Mouse (Mus musculus) embryonic facial prominence, embryonic 11.5 days (tissue): ENCODE measurements around the gene Irf9. TPM values are rescaled to one million over a fixed set of nuclear protein-coding genes. Genes with fewer than 3 reads are reported as not detected.
A peak's percentile ranks its signal among the peaks of the same experiment; 100 is the strongest.

Experiments used
- ATAC-seq: fragments of 200-750 bp; cut with Nextera tagmentation; replicated peaks from 2 replicates; pipeline ENCODE4 v1.8.0; 2017; ENCODE audit warnings: low read depth; ENCODE audit not compliant: insufficient number of reproducible peaks, low FRiP score, low TSS enrichment
- DNase-seq: peaks from one replicate; pipeline ENCODE4 v3.0.0-alpha.2; 2015; ENCODE audit warnings: low spot score
- H3K27ac ChIP-seq: fragments of 300-500 bp; sonication (generic); replicated peaks from 2 replicates; pipeline ENCODE4 v1.5.1; 2014; ENCODE audit warnings: mild to moderate bottlenecking, low read depth, low read length, control low read depth
- H3K27me3 ChIP-seq: fragments of 300-500 bp; sonication (generic); 2 replicates; pipeline ENCODE4 v1.6.1; 2014; ENCODE audit warnings: mild to moderate bottlenecking, low read length, moderate library complexity, mixed read lengths; ENCODE audit not compliant: control insufficient read depth, insufficient read depth
- H3K36me3 ChIP-seq: fragments of 300-500 bp; sonication (generic); replicated peaks from 2 replicates; pipeline ENCODE4 v1.6.1; 2014; ENCODE audit warnings: low read depth, mild to moderate bottlenecking, low read length, moderate library complexity, mixed read lengths; ENCODE audit not compliant: control insufficient read depth, insufficient read depth
- H3K4me1 ChIP-seq: fragments of 300-500 bp; sonication (generic); 2 replicates; pipeline ENCODE4 v1.6.1; 2014; ENCODE audit warnings: low read length, mixed read lengths; ENCODE audit not compliant: control insufficient read depth, insufficient read depth
- H3K4me2 ChIP-seq: fragments of 300-500 bp; sonication (generic); 2 replicates; pipeline ENCODE4 v1.6.1; 2014; ENCODE audit warnings: low read depth, mild to moderate bottlenecking, control low read depth, low read length, moderate library complexity
- H3K4me3 ChIP-seq: fragments of 300-500 bp; sonication (generic); 2 replicates; pipeline ENCODE4 v1.5.1; 2014; ENCODE audit warnings: low read depth, low read length, control low read depth
- H3K9ac ChIP-seq: fragments of 300-500 bp; sonication (generic); replicated peaks from 2 replicates; pipeline ENCODE4 v1.6.1; 2014; ENCODE audit warnings: mild to moderate bottlenecking, control low read depth, low read length
- H3K9me3 ChIP-seq: fragments of 300-500 bp; sonication (generic); replicated peaks from 2 replicates; pipeline ENCODE4 v1.6.1; 2016; ENCODE audit warnings: mild to moderate bottlenecking, low read length, inconsistent platforms, mixed read lengths; ENCODE audit not compliant: control insufficient read depth
- WGBS: fragments of 180-500 bp; shearing (Covaris S2); extraction: QIAGEN DNeasy Blood & Tissue Kit; methylation state at CpG from one replicate; pipeline ENCODE4 v1.1.7; 2014; 5-methylcytosine and 5-hydroxymethylcytosine counted together
- polyA plus RNA-seq: library from polyadenylated mRNA; unstranded; fragments of >200 nt; fragmentation: Nextera tagmentation; extraction: Ambion mirVana; gene quantifications from 2 replicates; pipeline ENCODE4 v1.2.1, GENCODE M21; 2014

The Irf9 gene
- 4.9 and 5.2 TPM in 2 replicates for polyA plus RNA-seq

- Histone ChIP-seq H3K9ac (peak within 1 kb of the TSS; percentile 50), H3K27me3 (no peaks in the 10 kb centered on the region), H3K4me2 (peak within 1 kb of the TSS; percentile 24), H3K4me3 (peak within 1 kb of the TSS; percentile 18; the same call in 1 of the 2 replicates), H3K4me1 (no peaks in the 10 kb centered on the region; the same call in 1 of the 2 replicates), H3K36me3 (peaks cover 11% of the 10 kb centered on the region), H3K27ac (peak within 1 kb of the TSS; percentile 22), H3K9me3 (no peaks in the 10 kb centered on the region)
- 87% methylated on average over 7 of the region's 7 CpGs for WGBS
- DNase-seq (no peak), ATAC-seq (no peak)
These were observed at the start of gene Irf9 for GRCm38 (mm10) chr14:55603271-55603632. Gene Irf9 (plus strand): TSS chr14:55603571.

- Histone ChIP-seq H3K36me3 (no peaks in the 10 kb centered on the region), H3K4me3 (no peak overlapping the region), H3K4me1 (no peaks in the 10 kb centered on the region), H3K4me2 (no peak overlapping the region), H3K27me3 (no peaks in the 10 kb centered on the region), H3K9ac (no peak overlapping the region), H3K9me3 (no peaks in the 10 kb centered on the region), H3K27ac (no peak overlapping the region)
- no peak for DNase-seq
- ATAC-seq, result no peak
These were observed 48.7 kb upstream of the Irf9 start for GRCm38 (mm10) chr14:55554635-55555034.

DNA sequence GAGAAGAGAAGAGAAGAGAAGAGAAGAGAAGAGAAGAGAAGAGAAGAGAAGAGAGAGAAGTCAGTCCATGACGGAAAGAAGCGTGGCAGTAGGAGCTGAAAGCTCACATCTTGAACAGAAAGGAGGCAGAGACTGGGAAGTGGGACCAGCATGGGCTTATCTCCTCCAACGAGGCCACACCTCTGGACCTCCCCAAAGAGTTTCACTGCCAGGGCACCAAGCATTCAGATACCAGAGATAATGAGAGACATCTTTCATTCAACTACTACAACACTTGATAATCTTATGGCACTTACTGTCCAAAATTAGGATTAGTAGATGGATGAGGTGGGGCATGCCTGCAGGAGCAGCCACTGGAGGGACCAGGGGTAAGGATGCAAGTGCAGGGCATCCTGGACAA lies 47.6 kb upstream of the Irf9 start:
- Histone ChIP-seq H3K9ac (no peak overlapping the region), H3K4me1 (no peaks in the 10 kb centered on the region), H3K36me3 (no peaks in the 10 kb centered on the region), H3K27ac (no peak overlapping the region), H3K27me3 (no peaks in the 10 kb centered on the region), H3K4me2 (no peak overlapping the region), H3K9me3 (no peaks in the 10 kb centered on the region), H3K4me3 (no peak overlapping the region)
- WGBS, result 73% methylated on average over 3 of the region's 3 CpGs
- DNase-seq (no peak), ATAC-seq (no peak)

GRCm38 (mm10) chr14:55557003-55557402 lies 46.4 kb upstream of the Irf9 start:
- Histone ChIP-seq H3K9ac (no peak overlapping the region), H3K4me3 (no peak overlapping the region), H3K9me3 (no peaks in the 10 kb centered on the region), H3K36me3 (no peaks in the 10 kb centered on the region), H3K27me3 (no peaks in the 10 kb centered on the region), H3K4me1 (peaks cover 4% of the 10 kb centered on the region; the same call in 1 of the 2 replicates), H3K4me2 (no peak overlapping the region), H3K27ac (no peak overlapping the region)
- WGBS, result 28% methylated on average over 5 of the region's 5 CpGs
- ATAC-seq, result no peak
- DNase-seq, result peak; percentile 77

GRCm38 (mm10) chr14:55557587-55557986 lies 45.8 kb upstream of the Irf9 start:
- DNase-seq, result no peak
- WGBS, result 93% methylated on average over 3 of the region's 3 CpGs

GRCm38 (mm10) chr14:55558740-55559448 lies 44.5 kb upstream of the Irf9 start:
- H3K36me3 ChIP-seq, result no peaks in the 10 kb centered on the region
- DNase-seq, result no peak
- H3K9me3 ChIP-seq, result no peaks in the 10 kb centered on the region
- H3K27ac ChIP-seq, result peak overlapping the region; percentile 90; the same call in 1 of the 2 replicates
- H3K4me3 ChIP-seq, result peak overlapping the region; percentile 56
- peak overlapping the region; percentile 64; the same call in 1 of the 2 replicates for H3K4me2 ChIP-seq
- no peak for ATAC-seq
- whole genome bisulfite sequencing, result 58% methylated on average over 6 of the region's 6 CpGs
- H3K4me1 ChIP-seq, result peaks cover 4% of the 10 kb centered on the region; the same call in 1 of the 2 replicates
- no peak overlapping the region for H3K9ac ChIP-seq
- H3K27me3 ChIP-seq, result no peaks in the 10 kb centered on the region

More at GRCm38 (mm10) chr14:55557587-55557986, 45.8 kb upstream of the Irf9 start:
- no peak overlapping the region for H3K9ac ChIP-seq
- H3K9me3 ChIP-seq, result no peaks in the 10 kb centered on the region
- ATAC-seq, result no peak
- H3K4me3 ChIP-seq, result no peak overlapping the region
- H3K4me1 ChIP-seq, result peaks cover 4% of the 10 kb centered on the region; the same call in 1 of the 2 replicates
- no peaks in the 10 kb centered on the region for H3K36me3 ChIP-seq
- no peaks in the 10 kb centered on the region for H3K27me3 ChIP-seq
- no peak overlapping the region for H3K27ac ChIP-seq
- H3K4me2 ChIP-seq, result no peak overlapping the region

GRCm38 (mm10) chr14:55559799-55560201 lies 43.6 kb upstream of the Irf9 start, which contains the start of gene Dcaf11:
Gene Dcaf11 (plus strand): TSS chr14:55560006.
- DNase-seq, result peak; percentile 96
- Histone ChIP-seq H3K27ac (peak within 1 kb of the TSS; percentile 90), H3K27me3 (no peaks in the 10 kb centered on the region), H3K4me2 (peak within 1 kb of the TSS; percentile 64), H3K4me1 (peaks cover 4% of the 10 kb centered on the region; the same call in 1 of the 2 replicates), H3K36me3 (no peaks in the 10 kb centered on the region; the same call in 1 of the 2 replicates), H3K4me3 (peak within 1 kb of the TSS; percentile 56), H3K9ac (peak within 1 kb of the TSS; percentile 77), H3K9me3 (no peaks in the 10 kb centered on the region)
- WGBS, result under 1% methylated on average over 27 of the region's 27 CpGs
- ATAC-seq, result peak; percentile 86
